Mouse (Mus musculus): ENCODE results near the gene Spred1. TPM values are rescaled to one million over a fixed set of nuclear protein-coding genes. Genes with fewer than 3 reads are reported as not detected.

Gene Spred1
- polyA plus RNA-seq (2012; rRNA removed), result 12.5 and 15.9 TPM in 2 replicates

DNA sequence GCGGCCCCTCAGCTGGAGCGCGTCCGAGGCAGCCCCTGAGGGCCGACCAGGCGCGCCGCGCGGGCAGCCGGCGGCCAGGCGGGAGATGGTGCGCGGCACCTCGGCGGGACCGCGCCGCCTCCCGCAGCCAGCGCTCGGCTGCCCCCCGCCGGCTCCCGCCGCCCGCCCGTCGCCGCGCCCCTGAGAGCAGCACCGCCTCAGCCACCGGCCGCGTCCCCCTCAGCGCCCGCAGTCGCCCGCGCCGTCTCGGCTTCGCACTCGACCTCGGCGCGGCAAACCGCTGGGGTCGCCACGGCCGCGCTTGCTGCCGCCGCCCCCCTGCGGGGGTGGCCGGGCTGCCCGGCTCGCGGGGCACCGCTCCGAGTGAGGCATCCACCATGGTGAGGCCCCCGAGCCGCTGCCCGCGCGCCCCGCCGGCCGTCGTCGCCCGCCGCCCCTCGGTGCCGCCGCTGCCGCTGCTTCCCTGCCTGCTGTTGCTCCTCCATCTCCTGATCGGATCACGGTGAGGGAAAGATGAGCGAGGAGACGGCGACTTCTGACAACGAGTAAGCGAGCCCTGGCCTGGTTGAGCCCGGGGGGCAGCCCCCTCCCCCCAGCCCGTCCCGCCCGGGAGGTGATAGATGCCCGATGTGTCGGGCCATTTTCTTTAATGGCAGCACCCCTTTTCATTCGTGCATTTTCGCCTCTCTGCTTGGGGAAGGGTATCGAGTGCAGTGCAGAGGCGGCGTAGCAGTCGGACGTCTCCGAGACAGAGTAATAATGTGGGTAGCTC is at the start of gene Spred1:
TSS of gene Spred1 (plus strand) at position 163 of the 772 bp plus-strand sequence.
- DNase-seq (ENCODE audit: low spot score), result peak; percentile 53

DNA sequence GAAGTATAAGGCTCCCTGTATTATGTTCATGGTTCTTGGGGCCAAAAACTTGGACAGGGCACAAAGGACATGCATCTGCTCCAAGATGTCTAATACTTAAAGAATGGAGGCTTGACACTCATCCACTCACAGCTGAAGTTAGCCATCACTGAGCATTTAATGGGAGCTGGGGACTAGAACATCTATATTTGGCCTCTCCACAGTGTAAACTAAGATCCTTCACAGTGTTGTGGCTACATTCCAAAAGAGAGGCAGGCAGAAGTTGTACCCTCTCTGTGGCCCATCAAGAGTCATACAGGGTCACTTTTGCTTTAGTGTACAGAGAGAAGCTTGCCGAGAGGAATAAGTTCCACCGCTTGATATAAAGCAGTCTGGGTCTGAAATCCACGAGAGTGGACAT is 49.6 kb upstream of the Spred1 start:
- no peak for DNase-seq (ENCODE audit: low spot score)

- no peak for DNase-seq (ENCODE audit: low spot score)
These were observed 42.5 kb upstream of the Spred1 start for GRCm38 (mm10) chr2:117078711-117079110.

- no peak for DNase-seq (ENCODE audit: low spot score)
These were observed 41.6 kb upstream of the Spred1 start for GRCm38 (mm10) chr2:117079621-117080020.

- no peak for DNase-seq (ENCODE audit: low spot score)
These were observed 35.0 kb upstream of the Spred1 start for GRCm38 (mm10) chr2:117086002-117086765.

DNA sequence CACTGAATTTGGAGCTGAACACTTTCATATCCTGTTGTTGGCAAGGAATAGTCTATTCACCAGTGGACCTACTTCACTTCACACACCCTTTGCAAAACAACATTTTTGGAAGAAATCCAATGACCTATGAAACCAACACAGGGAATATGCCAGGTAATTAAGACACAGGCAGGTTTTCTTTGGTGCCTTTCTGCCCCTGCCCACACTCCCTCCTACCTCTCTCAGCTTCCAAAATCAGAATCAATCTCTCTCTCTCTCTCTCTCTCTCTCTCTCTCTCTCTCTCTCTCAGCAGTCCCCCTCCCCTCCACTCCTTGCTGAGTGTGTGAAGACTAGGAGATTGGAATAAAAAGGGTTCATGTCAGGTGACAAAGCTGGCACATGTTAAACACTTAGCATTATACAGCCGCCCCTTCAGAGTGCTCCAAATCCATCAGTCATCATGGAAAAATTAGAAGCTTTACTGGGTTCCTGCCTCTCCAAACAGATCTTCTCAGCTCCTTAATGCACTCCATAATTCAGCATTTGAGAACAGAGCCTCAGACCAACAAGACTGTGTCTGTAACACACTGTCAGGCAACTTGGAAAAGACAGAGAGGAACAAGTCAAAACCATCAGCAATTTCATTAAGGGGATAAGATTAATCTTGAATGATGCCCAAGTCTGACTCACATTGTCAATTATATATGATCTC is 34.3 kb upstream of the Spred1 start:
- DNase-seq (ENCODE audit: low spot score), result no peak

DNA sequence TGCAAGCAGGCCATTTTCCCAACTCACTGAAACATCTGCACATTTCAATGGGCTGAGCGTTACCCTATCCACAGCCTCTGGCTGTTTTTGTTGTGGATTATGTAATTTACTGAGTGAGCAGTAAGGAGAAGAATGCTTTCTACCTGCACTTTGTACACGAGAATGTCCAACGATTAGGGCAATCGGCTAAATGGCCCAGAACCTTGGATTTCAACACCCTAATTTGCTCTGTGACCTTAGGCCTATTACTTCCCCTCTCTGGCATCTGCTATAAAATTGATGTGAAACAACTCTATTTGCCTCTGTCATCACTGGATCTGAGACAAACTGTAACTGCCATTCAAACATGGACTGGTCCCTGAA is 33.7 kb upstream of the Spred1 start:
- no peak for DNase-seq (ENCODE audit: low spot score)

GRCm38 (mm10) chr2:117089482-117089881 is 31.7 kb upstream of the Spred1 start:
- no peak for DNase-seq (ENCODE audit: low spot score)

GRCm38 (mm10) chr2:117090061-117090460 is 31.1 kb upstream of the Spred1 start:
- DNase-seq (ENCODE audit: low spot score), result no peak

DNA sequence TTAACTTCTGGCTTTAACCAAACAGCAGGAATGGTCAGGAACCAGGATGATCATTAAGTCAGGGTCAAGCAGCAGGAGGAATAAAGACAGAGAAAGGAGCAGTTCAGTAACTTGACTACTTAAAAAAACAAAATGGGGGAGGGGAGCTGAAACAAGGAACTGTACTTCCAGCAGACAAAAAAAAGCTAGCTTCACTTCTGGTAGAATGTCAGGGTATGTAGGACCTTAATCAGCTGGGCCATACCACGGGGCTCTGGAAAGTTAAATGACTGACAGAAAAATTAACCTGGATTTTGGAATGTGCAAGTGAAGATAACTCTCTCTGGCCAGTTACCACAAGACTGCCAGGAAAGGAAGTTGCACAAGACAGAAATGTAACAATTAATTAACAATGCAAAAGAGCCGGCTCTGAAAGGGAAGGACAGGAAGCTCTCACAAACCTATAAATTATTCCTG is 28.2 kb upstream of the Spred1 start:
- no peak for DNase-seq (ENCODE audit: low spot score)

- no peak for DNase-seq (ENCODE audit: low spot score)
These were observed 25.7 kb upstream of the Spred1 start for GRCm38 (mm10) chr2:117095491-117095890.

- no peak for DNase-seq (ENCODE audit: low spot score)
These were observed 23.9 kb upstream of the Spred1 start for GRCm38 (mm10) chr2:117097305-117097704.

DNA sequence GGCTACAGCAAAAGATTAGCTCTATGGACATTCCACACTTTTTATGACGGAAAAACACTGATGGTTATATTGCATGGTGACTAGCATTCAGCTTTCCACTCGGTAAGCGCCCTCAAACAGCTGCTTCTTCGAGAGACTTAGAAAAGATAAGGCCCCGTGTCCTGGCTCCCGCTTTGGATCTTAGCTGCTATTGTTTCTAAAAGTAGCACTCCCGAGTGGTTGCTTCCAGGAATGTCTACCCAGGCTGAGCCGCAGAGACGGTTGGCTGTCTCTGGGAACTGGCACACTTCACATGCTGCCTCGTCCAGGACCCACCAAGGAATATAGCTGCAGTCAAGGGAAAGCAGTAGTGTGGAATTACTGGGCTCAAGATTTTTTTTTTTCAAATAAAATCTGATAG is 21.9 kb upstream of the Spred1 start:
- DNase-seq (ENCODE audit: low spot score), result no peak

GRCm38 (mm10) chr2:117103461-117103860 is 17.7 kb upstream of the Spred1 start:
- DNase-seq (ENCODE audit: low spot score), result no peak

DNA sequence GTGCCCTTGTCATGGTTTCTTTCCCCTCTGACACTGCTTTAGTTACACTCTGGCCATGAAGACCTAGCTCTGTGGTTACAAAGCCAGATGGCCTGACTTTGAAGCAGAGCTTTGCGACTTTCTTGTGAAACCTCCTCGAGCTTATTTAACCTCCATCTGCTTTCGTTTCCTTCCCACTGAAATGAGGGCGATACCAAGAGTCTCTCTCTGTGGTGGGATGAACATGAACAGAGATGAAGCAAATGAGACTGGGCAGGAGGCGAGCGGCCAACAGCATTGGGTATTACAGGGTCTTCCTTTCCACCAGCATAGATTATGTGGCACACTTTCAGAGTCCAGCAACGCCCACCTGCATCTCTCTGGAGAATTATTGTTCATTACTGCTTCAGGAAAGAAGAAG is 15.8 kb upstream of the Spred1 start:
- DNase-seq (ENCODE audit: low spot score), result no peak

DNA sequence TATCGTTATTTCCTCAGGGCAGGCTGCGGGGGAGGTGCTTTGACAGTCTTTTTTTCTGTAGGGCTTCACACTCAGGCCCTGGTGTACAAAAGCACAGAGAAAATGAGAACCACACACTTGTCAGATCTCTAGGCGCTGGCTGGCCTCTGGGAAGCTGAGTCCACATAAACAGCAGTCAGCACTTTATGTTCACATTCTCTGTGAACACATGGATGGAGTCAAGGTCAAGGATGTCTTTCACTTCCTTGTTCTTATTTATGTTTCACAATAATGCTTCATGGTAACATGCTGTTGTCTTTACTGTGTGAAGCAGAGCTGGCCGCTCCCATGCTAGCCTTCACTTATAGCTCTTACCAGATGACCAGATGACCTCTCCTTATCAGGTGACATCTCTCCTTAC is 13.1 kb upstream of the Spred1 start:
- no peak for DNase-seq (ENCODE audit: low spot score)

- no peak for DNase-seq (ENCODE audit: low spot score)
These were observed 11.9 kb upstream of the Spred1 start for GRCm38 (mm10) chr2:117109296-117109695.

DNA sequence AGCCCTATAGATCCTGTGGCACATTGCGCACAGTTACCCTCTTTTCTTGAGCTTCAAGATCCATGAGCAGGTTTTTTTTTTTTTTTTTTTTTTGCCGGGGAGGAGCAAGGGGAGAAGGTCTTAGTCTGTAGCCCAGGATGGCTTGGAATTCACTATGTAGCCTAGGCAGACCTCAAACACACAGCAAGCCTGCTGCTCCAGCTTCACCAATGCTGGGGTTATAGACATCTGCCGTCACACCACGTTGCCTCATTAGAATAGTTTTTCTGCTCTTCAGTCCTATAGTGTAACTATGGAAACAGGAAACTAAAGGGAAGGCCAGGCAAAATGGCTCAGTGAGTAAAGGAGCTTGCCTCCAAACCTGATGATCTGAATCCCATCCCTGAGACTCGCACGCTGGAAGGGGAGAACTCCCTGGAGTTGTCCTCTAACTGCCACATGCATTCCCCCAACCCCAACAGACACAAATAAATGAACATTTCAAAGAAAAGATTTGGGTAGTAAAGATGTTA is 10.8 kb upstream of the Spred1 start:
- no peak for DNase-seq (ENCODE audit: low spot score)

DNA sequence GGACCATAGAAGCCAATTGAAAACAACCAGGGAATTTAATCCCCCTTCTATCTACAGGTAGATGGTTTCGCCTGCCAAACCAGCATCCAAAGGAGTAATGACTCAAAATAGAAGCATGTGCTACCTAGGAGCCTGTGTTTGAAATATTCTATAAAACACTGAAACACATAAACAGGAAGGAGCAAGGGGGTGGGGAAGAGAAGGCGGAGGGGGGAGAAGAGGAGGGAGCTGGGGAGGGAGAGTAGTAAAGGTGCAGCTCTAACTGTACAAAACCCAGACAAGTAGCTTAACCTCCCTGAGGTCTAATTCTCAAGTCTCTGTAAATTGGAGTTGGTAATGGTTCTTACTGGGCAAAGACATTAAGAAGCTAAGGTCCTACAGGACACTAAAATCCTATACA is 7.9 kb upstream of the Spred1 start:
- DNase-seq (ENCODE audit: low spot score), result no peak

GRCm38 (mm10) chr2:117113762-117114161 is 7.4 kb upstream of the Spred1 start:
- no peak for DNase-seq (ENCODE audit: low spot score)

- DNase-seq (ENCODE audit: low spot score), result no peak
These were observed 2.7 kb upstream of the Spred1 start for GRCm38 (mm10) chr2:117118516-117118915.

Measured in urinary bladder, adult 2 months (tissue).